Mouse (Mus musculus): Measurements from ENCODE around the gene Cldn6.

The Cldn6 gene

GRCm38 (mm10) chr17:23679127-23679835, at the start of gene Cldn6:
Gene Cldn6, plus strand, starts transcription at chr17:23679249.
- no peak for DNase-seq

DNA sequence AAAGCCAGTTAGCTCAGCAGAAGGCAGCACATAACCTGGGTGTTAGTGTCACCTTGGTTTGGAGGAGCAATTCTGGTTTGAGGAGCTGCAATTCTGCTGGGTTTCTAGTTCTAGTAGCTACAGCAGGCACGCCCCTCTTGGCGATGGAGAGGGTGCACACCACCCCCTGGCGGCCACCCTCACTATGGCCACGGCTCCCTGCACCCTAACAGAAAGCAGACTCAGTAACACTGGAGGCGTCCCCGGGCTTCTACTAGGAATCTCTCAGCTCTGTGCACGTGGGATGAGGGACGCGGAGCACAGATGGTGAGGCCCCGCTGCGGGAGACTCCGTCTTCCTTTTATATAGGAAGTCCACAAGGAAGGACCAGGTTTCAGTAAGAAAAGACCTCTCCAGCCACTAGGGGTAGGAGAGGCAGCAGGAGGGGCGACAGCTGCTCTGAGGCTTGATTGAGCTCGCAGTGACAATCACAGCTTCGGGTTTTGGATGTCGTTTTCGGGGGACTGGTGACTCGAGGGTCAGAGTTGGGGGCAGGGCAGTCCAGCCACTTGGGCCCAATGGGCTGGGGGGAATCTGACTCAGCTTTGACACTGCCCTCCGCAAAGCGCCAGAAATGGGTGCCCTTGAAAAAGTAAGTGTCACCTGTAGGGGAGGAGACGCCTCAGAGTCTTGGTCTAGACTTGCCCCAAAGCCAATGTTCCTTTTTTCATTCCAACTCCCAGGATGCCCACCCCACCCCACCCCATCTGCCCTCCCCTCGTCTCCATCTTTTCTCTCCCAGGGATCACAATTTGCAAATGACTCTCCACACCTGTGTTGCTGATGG, 48.6 kb upstream of the Cldn6 start:
- peak; percentile 82 to 87 for DNase-seq

DNA sequence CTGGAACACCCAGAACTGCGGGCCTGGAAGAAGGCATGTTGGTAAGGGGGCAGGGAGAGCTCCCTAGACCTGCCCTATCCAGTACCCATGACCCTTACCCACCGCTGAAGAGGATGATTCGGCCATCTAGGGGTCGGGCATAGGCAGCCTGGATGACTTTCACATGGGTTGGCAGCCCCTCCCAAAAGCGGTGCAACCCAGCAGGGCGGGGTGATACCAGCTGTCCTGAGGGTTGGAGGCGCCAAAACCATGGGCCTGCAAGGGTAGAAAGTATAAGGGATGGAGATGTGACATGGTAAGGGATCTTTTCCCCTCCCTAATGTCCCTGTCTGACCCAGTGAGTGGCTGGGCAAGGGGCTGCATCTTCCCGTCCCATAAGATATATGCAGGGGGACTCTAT, 47.8 kb upstream of the Cldn6 start:
- DNase-seq: no peak

DNA sequence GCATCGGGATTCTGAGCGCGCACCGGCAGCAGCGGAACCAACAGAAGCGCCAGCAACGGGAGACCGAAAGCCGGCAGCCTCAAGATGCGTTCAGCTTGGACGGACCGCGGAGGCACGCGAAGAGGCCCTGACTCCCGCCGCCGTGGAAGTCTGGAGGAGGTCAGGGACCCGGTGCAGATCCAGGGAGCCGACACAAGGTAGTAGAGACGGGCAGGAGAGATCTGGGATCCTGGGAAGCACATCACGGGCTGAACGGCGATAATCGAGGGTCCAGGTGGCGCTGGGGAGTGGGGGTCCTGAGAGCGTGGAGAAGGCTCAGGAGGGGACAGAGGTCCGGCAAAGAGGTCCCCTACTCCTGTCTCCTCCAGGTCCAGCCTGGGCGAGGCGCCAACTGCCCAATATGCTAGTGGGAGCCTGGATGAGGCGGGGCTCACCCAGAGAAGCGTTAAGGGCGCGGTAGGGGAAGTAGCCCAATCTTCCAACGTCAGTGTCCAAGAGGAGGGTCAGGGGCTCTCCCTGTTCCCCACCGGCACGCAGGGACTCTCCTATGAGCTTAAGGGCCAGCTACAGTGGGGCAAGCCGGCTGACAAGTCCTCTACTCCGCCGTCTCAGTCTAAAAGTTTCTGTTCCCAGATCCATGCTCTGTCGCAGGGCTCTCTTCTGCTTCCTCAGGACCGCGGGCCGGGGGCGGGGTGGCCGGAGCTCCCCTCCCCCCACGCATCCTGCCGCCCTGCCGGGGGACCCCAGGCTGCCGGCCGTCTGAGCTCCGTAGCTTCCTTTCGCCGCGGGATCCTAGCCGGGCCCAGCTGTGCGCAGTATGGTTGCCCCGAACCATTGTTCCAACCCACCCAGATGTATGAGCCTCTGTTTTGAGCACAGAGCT, 34.2 kb upstream of the Cldn6 start, which contains the start of gene Mmp25:
Gene Mmp25, minus strand, starts transcription at position 665 of the 883 bp plus-strand sequence.
- DNase-seq: peak in 1 of 2 experiments; percentile 38

DNA sequence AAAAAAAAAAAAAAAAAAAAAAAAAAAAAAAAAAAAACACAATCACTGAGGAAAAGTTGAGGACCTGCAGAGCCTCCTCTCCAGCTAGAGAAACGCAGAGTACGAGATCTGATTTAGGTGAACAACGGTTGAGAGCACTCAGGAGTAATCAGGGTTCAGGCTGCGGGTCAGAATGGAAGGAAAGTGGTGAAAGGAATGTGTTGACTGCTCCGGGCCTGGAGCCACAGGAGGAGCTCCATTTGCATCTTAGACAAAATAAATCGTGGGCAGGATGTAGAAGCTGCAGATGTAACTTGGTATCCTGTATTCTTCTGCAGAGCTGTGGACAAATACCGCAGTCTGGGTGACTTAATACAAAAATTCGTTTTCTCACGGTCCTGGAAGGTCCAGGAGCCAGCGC, 33.2 kb upstream of the Cldn6 start:
- DNase-seq: no peak

DNA sequence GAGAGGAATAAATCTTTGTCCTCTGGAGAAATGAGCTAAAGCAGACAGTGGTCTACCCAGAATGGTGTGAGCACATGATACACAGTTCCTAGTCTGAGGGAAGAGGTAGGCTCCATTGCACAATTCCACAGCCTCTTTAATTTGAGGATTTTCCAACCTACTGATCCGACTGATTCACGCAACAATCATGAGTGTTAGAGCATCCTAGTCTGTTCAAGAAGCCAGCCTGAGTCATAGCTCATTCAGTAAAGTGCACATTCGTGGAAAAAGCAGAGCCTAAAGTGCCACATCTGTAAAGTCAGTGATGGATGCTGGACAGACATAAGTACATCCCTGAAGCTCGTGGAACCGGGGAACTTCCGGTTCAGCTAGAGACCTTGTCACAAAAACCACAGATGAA, 27.7 kb upstream of the Cldn6 start:
- DNase-seq: no peak

DNA sequence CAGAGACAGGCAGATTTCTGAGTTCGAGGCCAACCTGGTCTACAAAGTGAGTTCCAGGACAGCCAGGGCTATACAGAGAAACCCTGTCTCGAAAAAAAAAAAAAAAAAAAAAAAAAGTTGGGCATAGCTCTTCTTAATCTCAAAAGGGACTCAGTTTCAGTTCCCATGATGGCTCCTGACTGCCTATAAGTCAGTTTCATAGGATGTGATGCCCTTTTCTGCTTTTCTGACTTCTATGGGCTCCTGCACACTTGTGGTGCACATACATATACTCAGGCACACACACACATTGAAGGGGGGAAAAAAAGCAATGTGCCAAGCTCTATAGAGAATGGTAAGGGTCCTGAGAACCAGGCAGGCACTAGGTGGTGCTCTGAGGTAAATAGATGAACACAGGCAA, 25.7 kb upstream of the Cldn6 start:
- DNase-seq: no peak

DNA sequence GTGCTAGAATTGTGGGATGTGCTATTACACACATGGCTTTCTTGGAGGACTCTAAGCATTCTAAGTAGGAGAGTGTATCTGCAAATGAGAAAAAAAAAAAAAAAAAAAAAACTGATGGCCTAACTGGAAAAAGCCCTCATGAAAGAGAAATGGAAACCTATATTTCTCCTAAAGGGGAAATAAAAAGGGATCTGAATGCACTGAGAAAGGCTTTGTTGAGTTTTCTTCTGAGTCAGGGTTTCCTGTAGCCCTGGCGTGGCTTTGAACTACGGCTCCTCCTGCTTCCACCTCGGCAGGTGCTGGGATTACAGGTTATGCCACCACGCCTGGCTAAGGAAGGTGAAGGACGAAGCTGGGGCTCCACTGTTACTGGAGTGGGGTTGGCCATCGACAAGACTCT, 25.0 kb upstream of the Cldn6 start:
- no peak for DNase-seq

GRCm38 (mm10) chr17:23654410-23654809, 24.6 kb upstream of the Cldn6 start:
- no peak for DNase-seq

- DNase-seq: no peak
Measured at GRCm38 (mm10) chr17:23658450-23658849, 20.6 kb upstream of the Cldn6 start.

- peak; percentile 76 to 78 for DNase-seq
Measured at GRCm38 (mm10) chr17:23660117-23660875, 18.8 kb upstream of the Cldn6 start, which contains the start of gene Bicdl2. Gene Bicdl2, plus strand, starts transcription at chr17:23660506.

DNA sequence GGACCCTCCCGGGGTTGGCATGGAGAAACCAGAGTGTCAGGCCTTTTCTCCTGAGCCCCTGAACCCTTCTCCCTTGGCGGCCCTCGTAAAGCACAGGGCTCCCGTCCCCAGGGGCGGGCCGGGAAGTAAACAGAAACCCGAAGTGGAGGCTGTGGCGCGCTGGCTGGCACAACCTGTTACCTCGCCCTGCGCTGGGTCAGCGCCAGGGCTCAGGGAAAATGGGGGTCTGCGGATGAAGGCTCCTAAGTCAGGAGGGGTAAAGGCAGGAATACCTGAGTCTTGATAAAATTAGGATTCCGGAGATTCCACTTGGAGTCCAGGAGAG, 18.2 kb upstream of the Cldn6 start:
- no peak for DNase-seq

DNA sequence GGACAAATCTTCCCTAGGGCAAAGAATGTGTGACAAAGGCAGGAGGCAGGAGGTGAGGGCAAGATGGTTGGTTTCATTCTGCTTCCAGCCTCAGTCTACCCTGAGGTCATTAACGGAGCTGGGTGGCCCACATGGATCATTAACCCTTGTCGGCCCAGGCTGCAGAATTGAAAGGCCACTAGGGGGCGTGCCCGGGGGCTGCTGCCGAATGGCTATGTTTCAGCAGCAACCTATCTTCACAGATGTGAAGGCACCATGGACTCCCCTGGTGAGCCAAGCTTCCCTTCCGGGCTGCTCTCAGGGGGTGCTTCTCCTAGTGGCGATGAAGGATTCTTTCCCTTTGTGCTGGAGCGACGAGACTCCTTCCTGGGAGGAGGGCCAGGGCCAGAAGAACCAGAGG, 17.5 kb upstream of the Cldn6 start:
- peak in 1 of 2 experiments; percentile 34 for DNase-seq

DNA sequence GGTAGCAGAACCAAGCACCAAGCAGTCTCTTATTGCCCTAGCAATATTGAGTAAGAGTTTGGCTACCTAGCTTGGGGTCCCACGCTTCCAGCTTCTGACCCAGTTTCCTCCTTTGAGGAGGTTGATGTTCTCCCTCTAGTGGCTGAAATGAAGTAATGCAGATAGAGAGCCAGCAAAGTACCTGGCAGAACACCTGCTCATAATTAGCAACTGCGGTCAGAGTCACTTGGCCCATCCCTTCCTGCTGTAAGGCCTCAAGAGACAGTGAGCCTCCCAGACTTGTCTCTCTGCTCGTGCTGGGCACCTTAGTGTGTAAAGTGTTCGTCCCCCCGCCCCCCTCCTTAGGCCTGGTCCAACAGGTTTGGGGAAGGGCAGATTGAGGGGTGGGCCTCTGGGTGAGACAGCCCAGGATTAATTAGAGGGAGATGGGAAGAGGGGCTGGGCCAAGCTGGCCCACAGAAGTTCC, 14.5 kb upstream of the Cldn6 start:
- DNase-seq: no peak

- no peak for DNase-seq
Measured at GRCm38 (mm10) chr17:23665511-23665910, 13.5 kb upstream of the Cldn6 start.

- no peak for DNase-seq
Measured at GRCm38 (mm10) chr17:23670516-23671074, 8.5 kb upstream of the Cldn6 start.

- no peak for DNase-seq
Measured at GRCm38 (mm10) chr17:23671519-23671918, 7.5 kb upstream of the Cldn6 start.

DNA sequence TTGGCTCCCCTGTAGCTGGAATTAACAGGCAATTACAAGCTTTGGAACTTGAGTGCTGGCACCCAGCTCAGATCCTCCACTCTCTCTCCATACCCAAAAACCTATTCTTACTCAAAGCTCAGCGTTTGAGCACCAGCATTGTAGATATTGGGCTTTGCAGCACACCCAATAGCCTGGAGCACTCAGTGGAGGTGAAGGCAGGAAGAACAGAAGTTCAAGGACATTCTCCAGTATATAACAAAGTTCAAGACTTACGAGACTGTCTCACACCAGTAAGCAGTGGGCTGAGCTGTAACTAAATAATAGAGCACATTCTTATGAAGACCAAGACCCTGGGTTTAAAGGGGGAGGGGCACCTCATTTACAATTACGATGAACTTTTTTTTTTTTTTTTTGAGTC, 6.3 kb upstream of the Cldn6 start:
- no peak for DNase-seq

DNA sequence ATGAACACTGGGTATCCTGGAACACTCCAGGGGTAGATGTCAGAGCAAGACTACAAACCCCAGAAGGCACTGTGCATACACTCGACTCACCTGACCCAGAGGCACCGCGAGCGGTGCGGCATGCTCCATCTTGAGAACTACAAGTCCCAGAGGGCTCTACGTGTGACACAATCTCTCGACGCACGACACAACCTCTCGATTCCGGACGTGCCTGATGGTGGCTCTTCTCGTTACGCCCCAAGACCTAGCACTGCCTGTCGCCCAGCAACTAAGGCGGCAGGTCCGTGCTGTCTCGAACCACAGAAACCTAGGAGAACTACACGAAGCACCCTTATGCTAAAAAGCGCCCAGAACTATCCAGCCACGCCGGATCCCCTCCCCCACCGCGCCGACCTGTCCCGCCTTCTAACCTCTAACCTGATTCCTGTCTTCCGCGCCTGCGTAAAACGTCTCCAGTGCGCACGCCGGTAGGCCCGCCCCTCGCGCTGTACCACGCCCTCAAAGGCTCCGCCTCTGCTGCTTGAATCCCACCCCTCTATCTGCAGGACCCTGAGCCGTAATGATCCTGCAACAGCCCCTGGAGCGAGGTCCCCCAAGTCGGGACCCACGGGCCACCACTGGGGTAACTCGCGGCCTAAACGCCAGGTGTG, 5.5 kb upstream of the Cldn6 start, which contains the start of the genes Hcfc1r1 and Thoc6:
Gene Hcfc1r1, plus strand, starts transcription at position 173 of the 650 bp plus-strand sequence.
Gene Thoc6, minus strand, starts transcription at position 459 of the 650 bp plus-strand sequence.
- peak; percentile 93 for DNase-seq

GRCm38 (mm10) chr17:23674271-23674952, 4.6 kb upstream of the Cldn6 start:
- no peak for DNase-seq

- DNase-seq: peak; percentile 63 to 64
Measured at GRCm38 (mm10) chr17:23675127-23675526, 3.9 kb upstream of the Cldn6 start.

Data from lung, postnatal 4 days (tissue).